Mouse (Mus musculus): ENCODE results near the gene Cacng4. TPM values are rescaled to one million over a fixed set of nuclear protein-coding genes. Genes with fewer than 3 reads are reported as not detected.

Gene Cacng4
- polyA plus RNA-seq, 1 experiment from 2014 or later: 4.9 TPM

Other genes with a start within 250 kb of the Cacng4 start
- 21.7 and 22.0 TPM in 2 replicates for gene Helz, start 246.6 kb downstream of the Cacng4 start, polyA plus RNA-seq (2014; fragmentation: Nextera tagmentation; extraction: Ambion mirVana)
- gene Cacng1, start 78.0 kb downstream of the Cacng4 start, polyA plus RNA-seq (2014; fragmentation: Nextera tagmentation; extraction: Ambion mirVana): 23.5 and 41.8 TPM in 2 replicates
- 0.95 and 1.2 TPM in 2 replicates for gene Cacng5, start 120.5 kb upstream of the Cacng4 start, polyA plus RNA-seq (2014; fragmentation: Nextera tagmentation; extraction: Ambion mirVana)